Mouse (Mus musculus): Measurements from ENCODE around the gene Agrp. TPM values are rescaled to one million over a fixed set of nuclear protein-coding genes. Genes with fewer than 3 reads are reported as not detected.

Gene Agrp
- polyA plus RNA-seq, 1 experiment from 2014 or later = 1.8 TPM

GRCm38 (mm10) chr8:105543703-105544102 is 93.5 kb downstream of the Agrp start:
- H3K4me1 ChIP-seq (ENCODE audit: control insufficient read depth, insufficient read depth, low read length) = no peaks in the 10 kb centered on the region
- no peak overlapping the region for H3K4me2 ChIP-seq (ENCODE audit: low read length)
- 78% methylated on average over 1 of the region's 1 CpGs for WGBS
- no peak overlapping the region for H3K9ac ChIP-seq (ENCODE audit: low read length)
- DNase-seq (ENCODE audit: low spot score) (no peak), ATAC-seq (no peak)
- H3K4me3 ChIP-seq (ENCODE audit: low read depth, low read length) = no peak overlapping the region
- no peaks in the 10 kb centered on the region for H3K9me3 ChIP-seq (replicated peaks; ENCODE audit: control insufficient read depth, low read length)
- no peak overlapping the region for H3K27ac ChIP-seq (ENCODE audit: low read depth, low read length)
- H3K27me3 ChIP-seq (replicated peaks; ENCODE audit: control insufficient read depth, insufficient read depth, low read length) = no peaks in the 10 kb centered on the region
- peaks cover 8% of the 10 kb centered on the region for H3K36me3 ChIP-seq (ENCODE audit: control insufficient read depth, insufficient read depth, low read length)

GRCm38 (mm10) chr8:105542808-105543207 is 94.4 kb downstream of the Agrp start:
- Histone ChIP-seq H3K27ac (ENCODE audit: low read depth, low read length) (no peak overlapping the region), H3K4me3 (ENCODE audit: low read depth, low read length) (no peak overlapping the region), H3K9ac (ENCODE audit: low read length) (no peak overlapping the region), H3K4me2 (ENCODE audit: low read length) (no peak overlapping the region), H3K9me3 (replicated peaks; ENCODE audit: control insufficient read depth, low read length) (no peaks in the 10 kb centered on the region), H3K36me3 (ENCODE audit: control insufficient read depth, insufficient read depth, low read length) (peaks cover 16% of the 10 kb centered on the region), H3K4me1 (ENCODE audit: control insufficient read depth, insufficient read depth, low read length) (no peaks in the 10 kb centered on the region), H3K27me3 (replicated peaks; ENCODE audit: control insufficient read depth, insufficient read depth, low read length) (no peaks in the 10 kb centered on the region)
- ATAC-seq (no peak), DNase-seq (ENCODE audit: low spot score) (no peak)
- WGBS = 95% methylated on average over 2 of the region's 2 CpGs

GRCm38 (mm10) chr8:105542032-105542656 is 95.0 kb downstream of the Agrp start:
- ATAC-seq (no peak), DNase-seq (ENCODE audit: low spot score) (no peak)
- H3K9ac ChIP-seq (ENCODE audit: low read length) = no peak overlapping the region
- H3K4me3 ChIP-seq (ENCODE audit: low read depth, low read length) = no peak overlapping the region
- no peaks in the 10 kb centered on the region for H3K4me1 ChIP-seq (ENCODE audit: control insufficient read depth, insufficient read depth, low read length)
- H3K9me3 ChIP-seq (replicated peaks; ENCODE audit: control insufficient read depth, low read length) = no peaks in the 10 kb centered on the region
- H3K27ac ChIP-seq (ENCODE audit: low read depth, low read length) = no peak overlapping the region
- 75% methylated on average over 3 of the region's 3 CpGs for WGBS
- H3K27me3 ChIP-seq (replicated peaks; ENCODE audit: control insufficient read depth, insufficient read depth, low read length) = no peaks in the 10 kb centered on the region
- H3K4me2 ChIP-seq (ENCODE audit: low read length) = no peak overlapping the region
- H3K36me3 ChIP-seq (ENCODE audit: control insufficient read depth, insufficient read depth, low read length) = peaks cover 23% of the 10 kb centered on the region

- DNase-seq (ENCODE audit: low spot score) (no peak), ATAC-seq (no peak)
- no peaks in the 10 kb centered on the region for H3K9me3 ChIP-seq (replicated peaks; ENCODE audit: control insufficient read depth, low read length)
- H3K36me3 ChIP-seq (ENCODE audit: control insufficient read depth, insufficient read depth, low read length) = peaks cover 40% of the 10 kb centered on the region
- WGBS = 89% methylated on average over 4 of the region's 4 CpGs
- H3K9ac ChIP-seq (ENCODE audit: low read length) = no peak overlapping the region
- H3K4me1 ChIP-seq (ENCODE audit: control insufficient read depth, insufficient read depth, low read length) = no peaks in the 10 kb centered on the region
- no peak overlapping the region for H3K4me3 ChIP-seq (ENCODE audit: low read depth, low read length)
- no peak overlapping the region for H3K4me2 ChIP-seq (ENCODE audit: low read length)
- no peak overlapping the region for H3K27ac ChIP-seq (ENCODE audit: low read depth, low read length)
- no peaks in the 10 kb centered on the region for H3K27me3 ChIP-seq (replicated peaks; ENCODE audit: control insufficient read depth, insufficient read depth, low read length)
These were observed 98.3 kb downstream of the Agrp start for GRCm38 (mm10) chr8:105538940-105539339.

- Histone ChIP-seq H3K27me3 (replicated peaks; ENCODE audit: control insufficient read depth, insufficient read depth, low read length) (no peaks in the 10 kb centered on the region), H3K4me2 (ENCODE audit: low read length) (no peak overlapping the region), H3K9ac (ENCODE audit: low read length) (no peak overlapping the region), H3K36me3 (ENCODE audit: control insufficient read depth, insufficient read depth, low read length) (peaks cover 40% of the 10 kb centered on the region), H3K4me1 (ENCODE audit: control insufficient read depth, insufficient read depth, low read length) (no peaks in the 10 kb centered on the region), H3K9me3 (replicated peaks; ENCODE audit: control insufficient read depth, low read length) (no peaks in the 10 kb centered on the region), H3K4me3 (ENCODE audit: low read depth, low read length) (no peak overlapping the region), H3K27ac (ENCODE audit: low read depth, low read length) (no peak overlapping the region)
- no peak for ATAC-seq
- DNase-seq (ENCODE audit: low spot score) = no peak
- 93% methylated on average over 6 of the region's 6 CpGs for WGBS
These were observed 100.0 kb downstream of the Agrp start for GRCm38 (mm10) chr8:105537011-105537677.

- no peak overlapping the region for H3K27ac ChIP-seq (ENCODE audit: low read depth, low read length)
- H3K36me3 ChIP-seq (ENCODE audit: control insufficient read depth, insufficient read depth, low read length) = peaks cover 40% of the 10 kb centered on the region
- no peaks in the 10 kb centered on the region for H3K9me3 ChIP-seq (replicated peaks; ENCODE audit: control insufficient read depth, low read length)
- H3K9ac ChIP-seq (ENCODE audit: low read length) = no peak overlapping the region
- H3K4me3 ChIP-seq (ENCODE audit: low read depth, low read length) = no peak overlapping the region
- H3K27me3 ChIP-seq (replicated peaks; ENCODE audit: control insufficient read depth, insufficient read depth, low read length) = no peaks in the 10 kb centered on the region
- H3K4me2 ChIP-seq (ENCODE audit: low read length) = no peak overlapping the region
- WGBS = 90% methylated on average over 3 of the region's 3 CpGs
- DNase-seq (ENCODE audit: low spot score) (no peak), ATAC-seq (no peak)
- H3K4me1 ChIP-seq (ENCODE audit: control insufficient read depth, insufficient read depth, low read length) = no peaks in the 10 kb centered on the region
These were observed 100.6 kb downstream of the Agrp start for GRCm38 (mm10) chr8:105536546-105536945.

GRCm38 (mm10) chr8:105533892-105534329 is 103.3 kb downstream of the Agrp start:
- 0% methylated on average over 1 of the region's 1 CpGs for WGBS
- no peaks in the 10 kb centered on the region for H3K4me1 ChIP-seq (ENCODE audit: control insufficient read depth, insufficient read depth, low read length)
- DNase-seq (ENCODE audit: low spot score) (peak; percentile 78), ATAC-seq (peak; percentile 67)
- no peaks in the 10 kb centered on the region for H3K27me3 ChIP-seq (replicated peaks; ENCODE audit: control insufficient read depth, insufficient read depth, low read length)
- no peak overlapping the region for H3K4me3 ChIP-seq (ENCODE audit: low read depth, low read length)
- H3K9ac ChIP-seq (ENCODE audit: low read length) = no peak overlapping the region
- no peaks in the 10 kb centered on the region for H3K9me3 ChIP-seq (replicated peaks; ENCODE audit: control insufficient read depth, low read length)
- H3K4me2 ChIP-seq (ENCODE audit: low read length) = no peak overlapping the region
- H3K27ac ChIP-seq (ENCODE audit: low read depth, low read length) = no peak overlapping the region
- H3K36me3 ChIP-seq (ENCODE audit: control insufficient read depth, insufficient read depth, low read length) = peaks cover 47% of the 10 kb centered on the region

- H3K9ac ChIP-seq (ENCODE audit: low read length) = no peak overlapping the region
- H3K9me3 ChIP-seq (replicated peaks; ENCODE audit: control insufficient read depth, low read length) = no peaks in the 10 kb centered on the region
- ATAC-seq (no peak), DNase-seq (ENCODE audit: low spot score) (no peak)
- WGBS = 46% methylated on average over 2 of the region's 2 CpGs
- H3K4me2 ChIP-seq (ENCODE audit: low read length) = no peak overlapping the region
- H3K27me3 ChIP-seq (replicated peaks; ENCODE audit: control insufficient read depth, insufficient read depth, low read length) = no peaks in the 10 kb centered on the region
- no peak overlapping the region for H3K27ac ChIP-seq (ENCODE audit: low read depth, low read length)
- peaks cover 45% of the 10 kb centered on the region for H3K36me3 ChIP-seq (ENCODE audit: control insufficient read depth, insufficient read depth, low read length)
- no peak overlapping the region for H3K4me3 ChIP-seq (ENCODE audit: low read depth, low read length)
- no peaks in the 10 kb centered on the region for H3K4me1 ChIP-seq (ENCODE audit: control insufficient read depth, insufficient read depth, low read length)
These were observed 103.8 kb downstream of the Agrp start for GRCm38 (mm10) chr8:105533439-105533838.

GRCm38 (mm10) chr8:105531774-105532173 is 105.4 kb downstream of the Agrp start:
- no peak for DNase-seq (ENCODE audit: low spot score)
- no peak for ATAC-seq
- 65% methylated on average over 2 of the region's 2 CpGs for whole genome bisulfite sequencing

More at GRCm38 (mm10) chr8:105531774-105532173, 105.4 kb downstream of the Agrp start:
- no peaks in the 10 kb centered on the region for H3K4me1 ChIP-seq (ENCODE audit: control insufficient read depth, insufficient read depth, low read length)
- peaks cover 35% of the 10 kb centered on the region for H3K36me3 ChIP-seq (ENCODE audit: control insufficient read depth, insufficient read depth, low read length)
- no peak overlapping the region for H3K4me3 ChIP-seq (ENCODE audit: low read depth, low read length)
- H3K9ac ChIP-seq (ENCODE audit: low read length) = no peak overlapping the region
- no peak overlapping the region for H3K27ac ChIP-seq (ENCODE audit: low read depth, low read length)
- no peaks in the 10 kb centered on the region for H3K27me3 ChIP-seq (replicated peaks; ENCODE audit: control insufficient read depth, insufficient read depth, low read length)
- H3K4me2 ChIP-seq (ENCODE audit: low read length) = no peak overlapping the region
- no peaks in the 10 kb centered on the region for H3K9me3 ChIP-seq (replicated peaks; ENCODE audit: control insufficient read depth, low read length)
